Mouse (Mus musculus): ENCODE data around the gene Ctnna3. TPM values are rescaled to one million over a fixed set of nuclear protein-coding genes. Genes with fewer than 3 reads are reported as not detected.
A peak's percentile ranks its signal among the peaks of the same experiment; 100 is the strongest.

Gene Ctnna3
- total RNA-seq, 1 experiment from 2014 or later, result 1.3 TPM

- peak; percentile 48 for DNase-seq
These were observed 259.8 kb downstream of the Ctnna3 start for GRCm38 (mm10) chr10:63689651-63690050.

DNA sequence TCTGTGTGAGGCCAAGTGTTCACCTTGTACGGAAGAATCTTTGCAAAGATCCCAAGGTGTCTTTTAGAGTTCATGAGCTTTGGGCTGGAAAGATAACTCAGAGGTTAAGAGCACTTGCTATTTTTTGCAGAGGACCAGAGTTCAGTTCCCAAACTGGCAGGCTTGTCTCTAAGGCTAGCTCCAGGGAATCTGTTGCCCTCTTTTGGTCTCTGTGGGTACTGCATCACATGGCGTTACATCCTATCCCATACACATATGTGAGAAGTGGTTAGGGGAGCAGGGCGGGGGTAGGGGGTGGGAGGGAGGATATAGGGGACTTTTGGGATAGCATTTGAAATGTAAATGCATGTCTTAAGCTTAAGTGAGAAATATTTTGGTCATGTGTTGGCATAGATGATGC, 262.1 kb downstream of the Ctnna3 start:
- DNase-seq, result peak; percentile 15

DNA sequence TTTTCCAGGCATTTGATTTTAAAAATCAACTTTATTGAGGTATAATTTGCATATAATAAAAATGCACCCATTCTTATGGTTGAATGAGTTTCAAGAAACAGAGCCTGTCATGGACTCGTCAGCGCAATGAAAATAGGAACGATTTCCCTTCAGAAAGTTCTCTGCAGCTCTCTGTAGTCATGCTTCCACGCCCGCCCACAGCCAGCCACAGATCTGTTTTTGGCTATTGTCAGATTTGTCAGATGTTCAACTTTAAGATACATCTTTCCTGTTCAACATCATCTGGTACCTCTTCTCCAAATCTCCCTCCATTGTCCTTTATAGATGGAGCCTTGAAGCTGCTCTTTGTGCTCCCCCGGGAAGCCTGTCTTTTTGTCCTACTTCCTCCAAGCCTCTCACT, 280.3 kb downstream of the Ctnna3 start:
- no peak for DNase-seq

DNA sequence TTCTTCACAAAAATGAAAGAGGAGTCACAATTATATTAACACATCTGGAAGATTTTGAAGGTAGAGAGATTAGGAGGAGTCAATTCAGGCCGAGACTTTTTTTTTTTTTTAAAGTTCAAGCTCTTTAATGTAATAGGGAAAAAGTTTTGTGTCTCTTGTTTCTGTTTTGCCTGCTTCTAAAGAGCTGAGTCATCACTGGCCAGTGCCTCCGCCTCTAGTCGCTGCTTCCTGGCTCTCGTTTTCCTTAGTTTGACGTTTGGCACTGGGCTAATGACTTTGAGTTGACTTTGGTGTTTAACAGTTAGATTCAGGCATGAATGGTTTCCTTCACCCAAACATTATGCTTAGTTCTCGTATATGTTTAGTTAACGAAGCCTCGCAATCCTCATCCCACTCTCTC, 282.6 kb downstream of the Ctnna3 start:
- DNase-seq, result no peak

DNA sequence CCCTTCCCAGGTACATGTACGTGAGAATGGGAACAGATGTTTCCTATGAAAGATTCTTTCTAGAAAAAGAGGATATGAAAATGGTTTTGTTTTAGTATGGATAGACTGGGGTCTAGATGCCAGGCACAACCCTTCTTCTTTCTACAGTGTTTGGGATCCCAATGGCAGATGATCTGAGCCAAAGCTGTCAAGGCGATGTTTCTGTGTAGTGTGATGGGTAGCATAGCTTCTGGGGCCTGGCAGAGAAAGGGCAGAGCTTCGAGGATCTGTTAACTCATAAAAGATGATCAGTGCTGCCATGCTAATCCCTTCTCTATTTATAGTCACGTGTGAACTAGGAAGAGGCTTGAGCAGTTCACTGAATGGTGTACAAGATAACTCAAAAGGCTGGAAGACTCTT, 284.3 kb downstream of the Ctnna3 start:
- DNase-seq, result no peak

GRCm38 (mm10) chr10:63768871-63769270, 339.0 kb downstream of the Ctnna3 start:
- DNase-seq, result no peak

DNA sequence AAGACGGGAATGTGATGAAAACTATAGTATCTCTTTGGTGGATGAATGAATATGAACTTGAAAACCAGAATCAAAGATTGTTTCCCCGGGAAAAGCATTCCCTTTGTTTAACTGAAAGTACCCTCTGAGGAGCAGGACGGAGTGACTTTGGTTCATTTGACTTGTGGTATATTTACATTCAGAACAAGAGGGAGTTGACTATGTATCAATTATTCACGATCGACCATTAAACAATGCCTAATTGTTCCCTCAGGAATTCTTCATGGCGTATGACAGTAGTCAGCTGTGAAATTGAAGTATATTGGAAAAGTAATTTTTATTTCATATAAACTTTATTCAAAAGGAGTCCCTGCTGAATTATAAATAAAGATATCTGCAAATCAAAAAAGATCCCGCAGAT, 341.8 kb downstream of the Ctnna3 start:
- DNase-seq, result no peak

DNA sequence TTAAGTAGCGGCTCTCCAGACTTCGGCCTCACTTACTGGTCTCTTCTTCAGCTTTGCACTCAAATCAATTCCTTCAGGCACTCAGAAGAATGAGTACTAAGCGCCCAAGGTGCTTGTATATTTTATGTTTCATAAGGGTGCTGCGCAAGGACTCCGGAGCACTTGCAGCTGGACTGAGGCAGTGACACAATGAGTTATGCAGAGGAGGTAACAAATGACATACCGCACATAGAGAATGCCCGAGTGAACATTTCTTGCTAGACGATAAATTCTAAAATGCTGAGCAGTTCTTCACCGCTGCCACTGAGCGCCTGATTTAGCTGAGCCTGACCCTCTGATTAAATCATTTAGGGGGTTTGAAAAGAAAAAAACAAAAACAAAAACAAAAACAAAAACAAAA, 342.2 kb downstream of the Ctnna3 start:
- no peak for DNase-seq

- DNase-seq, result peak; percentile 40
These were observed 352.1 kb downstream of the Ctnna3 start for GRCm38 (mm10) chr10:63781948-63782347.

- no peak for DNase-seq
These were observed 355.1 kb downstream of the Ctnna3 start for GRCm38 (mm10) chr10:63784808-63785535.

GRCm38 (mm10) chr10:63786390-63786789, 356.5 kb downstream of the Ctnna3 start:
- DNase-seq, result no peak

DNA sequence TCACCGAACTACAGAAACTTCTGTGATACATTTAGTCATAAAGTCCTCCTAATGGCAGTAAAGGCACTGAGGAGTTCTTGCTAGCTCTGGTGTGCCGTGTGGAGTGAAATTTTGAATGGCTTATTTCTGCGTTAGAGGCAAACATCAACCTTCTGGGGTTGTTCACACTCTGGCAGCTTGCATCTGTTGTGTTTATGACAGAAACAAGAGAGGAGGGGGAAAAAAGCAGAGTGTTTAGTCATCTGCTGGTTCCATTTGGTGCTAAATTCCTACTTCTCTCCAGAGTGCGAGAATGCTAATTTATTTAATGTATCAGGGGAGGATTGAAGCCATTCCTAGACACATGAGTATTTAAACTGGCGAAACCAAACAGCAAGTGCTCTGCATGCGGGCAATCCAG, 374.0 kb downstream of the Ctnna3 start:
- DNase-seq, result no peak

- DNase-seq, result no peak
These were observed 375.7 kb downstream of the Ctnna3 start for GRCm38 (mm10) chr10:63805551-63805950.

DNA sequence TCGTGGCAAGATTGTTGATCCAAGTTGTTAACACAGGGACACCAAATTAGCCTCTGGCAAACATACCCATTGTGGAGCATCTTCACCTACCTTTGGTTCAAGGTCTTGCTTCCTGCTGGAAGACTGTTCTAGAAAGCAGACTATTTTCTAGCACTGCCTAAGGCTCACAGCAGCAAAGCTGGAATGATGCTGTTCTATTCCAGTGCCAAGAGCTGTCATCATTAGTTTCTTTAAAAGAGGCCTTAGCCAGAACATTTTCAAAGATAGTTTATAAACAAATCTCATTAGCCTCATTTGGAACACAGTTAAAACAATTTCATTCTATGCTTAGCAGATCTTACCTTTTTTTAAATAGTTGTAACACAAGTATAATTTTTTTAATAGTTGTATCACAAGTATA, 376.4 kb downstream of the Ctnna3 start:
- no peak for DNase-seq

DNA sequence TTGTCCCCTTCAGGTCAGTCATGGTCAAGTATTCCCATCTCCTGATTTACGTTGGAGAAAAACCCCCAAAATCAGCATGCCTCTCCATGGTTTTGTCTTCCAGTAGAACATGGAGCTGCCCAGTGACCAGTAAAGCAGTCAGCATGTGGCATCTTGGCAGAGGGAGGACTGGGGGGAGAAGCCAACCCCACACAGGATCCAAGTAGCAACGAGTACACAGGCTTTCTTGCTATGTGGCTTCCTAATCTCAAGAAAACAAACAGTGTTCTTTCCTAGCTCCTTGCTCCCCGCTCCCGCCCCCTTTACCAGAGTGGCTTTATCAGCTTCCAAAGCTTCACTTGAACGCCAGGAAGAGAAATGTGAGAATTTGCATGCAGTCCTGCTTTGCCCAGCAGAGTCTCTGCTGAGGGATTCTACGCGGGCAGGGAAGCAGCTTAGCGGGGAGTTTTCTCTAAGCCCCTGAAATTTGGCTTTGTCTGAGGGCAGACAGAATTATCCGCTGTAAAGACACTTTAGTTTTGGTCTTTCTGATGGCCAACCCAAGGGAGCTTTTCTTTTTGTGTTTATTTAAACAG, 380.2 kb downstream of the Ctnna3 start:
- no peak for DNase-seq

- DNase-seq, result no peak
These were observed 409.1 kb downstream of the Ctnna3 start for GRCm38 (mm10) chr10:63839011-63839410.

DNA sequence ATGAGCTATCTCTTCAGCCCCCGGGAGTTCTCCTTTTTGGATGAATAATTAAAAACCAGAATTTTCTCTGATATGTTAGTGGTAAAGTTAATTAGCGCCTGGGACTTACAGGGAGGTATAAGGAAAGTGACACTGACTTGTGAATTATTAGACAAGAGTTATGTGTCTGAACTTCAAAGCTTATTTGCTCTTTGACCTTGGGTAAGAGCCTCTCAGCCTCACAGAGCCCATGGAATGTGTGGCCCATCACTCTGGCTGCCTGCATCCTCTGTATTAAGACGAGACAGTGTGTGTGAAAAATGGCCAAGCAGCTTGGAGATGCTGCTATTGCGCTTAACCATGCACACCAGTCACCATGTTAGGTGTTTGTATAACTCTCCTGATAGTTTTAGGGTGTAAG, 422.0 kb downstream of the Ctnna3 start:
- DNase-seq, result no peak

DNA sequence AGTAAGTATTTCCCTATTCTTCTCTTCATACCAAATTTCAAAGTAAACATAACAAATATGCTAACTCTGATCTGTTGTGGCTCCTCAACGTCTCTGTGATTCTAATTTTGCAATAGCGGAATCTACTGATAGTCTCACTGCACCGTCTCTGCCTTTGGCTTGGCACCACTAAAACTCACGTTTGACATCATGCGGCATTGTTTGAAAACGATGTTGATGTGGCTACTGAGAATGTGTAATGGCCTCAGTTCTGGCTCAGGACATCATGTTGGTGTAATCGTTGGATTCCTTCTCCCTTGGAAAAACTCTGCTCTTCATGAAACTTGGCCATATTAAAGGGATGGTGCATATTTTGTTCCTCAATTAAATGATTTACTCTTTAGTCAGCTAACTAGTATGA, 439.2 kb downstream of the Ctnna3 start:
- DNase-seq, result no peak

DNA sequence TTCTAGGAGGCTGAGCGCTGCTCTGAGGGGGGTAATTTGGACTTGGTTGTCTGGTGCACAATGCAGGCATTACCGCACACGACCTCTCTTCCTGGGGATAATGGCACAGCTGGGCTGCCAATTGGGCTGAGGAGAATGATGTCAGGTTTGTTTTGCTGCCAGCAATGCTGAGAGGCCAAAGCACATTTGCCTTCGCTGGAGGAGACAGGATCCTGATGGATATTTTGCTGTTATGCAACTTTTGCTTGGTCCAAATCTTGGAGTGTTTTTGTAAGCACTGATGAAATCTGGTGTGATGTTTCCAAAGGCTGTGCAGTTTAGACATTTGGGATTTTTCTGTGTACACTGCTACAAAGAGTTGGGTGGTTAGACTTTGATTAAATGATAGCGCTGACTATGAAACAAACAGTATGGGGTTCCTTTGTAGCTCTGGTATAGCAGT, 450.6 kb downstream of the Ctnna3 start:
- no peak for DNase-seq

- DNase-seq, result no peak
These were observed 456.7 kb downstream of the Ctnna3 start for GRCm38 (mm10) chr10:63886449-63887088.

- DNase-seq, result no peak
These were observed 464.7 kb downstream of the Ctnna3 start for GRCm38 (mm10) chr10:63894612-63895011.

DNA sequence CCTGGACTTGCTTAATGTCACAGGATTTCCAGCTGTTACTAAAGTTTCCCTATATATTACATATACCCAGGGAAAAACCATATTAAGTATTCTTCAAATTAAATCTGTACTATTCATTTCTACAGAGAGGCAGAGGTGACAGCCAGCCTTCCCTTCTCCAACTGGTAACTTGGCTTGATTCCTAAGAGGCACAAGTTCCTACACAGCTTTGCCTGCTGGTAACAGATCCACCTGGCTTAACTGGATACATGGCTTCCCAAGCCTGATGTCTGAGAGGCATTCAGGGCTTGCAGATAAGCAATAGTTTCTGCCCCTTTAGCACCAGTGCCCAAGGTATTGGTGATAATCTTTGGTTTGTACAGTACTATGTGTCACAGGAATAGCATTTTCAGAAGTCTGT, 470.0 kb downstream of the Ctnna3 start:
- no peak for DNase-seq

GRCm38 (mm10) chr10:63908878-63909277, 479.0 kb downstream of the Ctnna3 start:
- no peak for DNase-seq

- no peak for DNase-seq
These were observed 497.4 kb downstream of the Ctnna3 start, which contains the start of gene Gm10118 for GRCm38 (mm10) chr10:63927334-63927733. Gene Gm10118 (minus strand): TSS chr10:63927434.

Measured in adrenal gland, postnatal 14 days (tissue).